Mouse (Mus musculus) cerebellum, adult 2 months (tissue): ENCODE data around the gene Zap70.

Source experiments
- CTCF ChIP-seq: fragments of 200-500 bp; IDR thresholded peaks from 2 replicates; pipeline ENCODE4 v1.5.1; 2011; ENCODE audit warnings: low read depth, mild to moderate bottlenecking, control low read depth, low read length, moderate library complexity, borderline replicate concordance; ENCODE audit not compliant: insufficient read depth
- POLR2A ChIP-seq: fragments of 200-500 bp; IDR thresholded peaks from 2 replicates; pipeline ENCODE4 v1.6.1; 2011; ENCODE audit warnings: low read length, control low read depth, borderline replicate concordance; ENCODE audit not compliant: insufficient read depth

DNA sequence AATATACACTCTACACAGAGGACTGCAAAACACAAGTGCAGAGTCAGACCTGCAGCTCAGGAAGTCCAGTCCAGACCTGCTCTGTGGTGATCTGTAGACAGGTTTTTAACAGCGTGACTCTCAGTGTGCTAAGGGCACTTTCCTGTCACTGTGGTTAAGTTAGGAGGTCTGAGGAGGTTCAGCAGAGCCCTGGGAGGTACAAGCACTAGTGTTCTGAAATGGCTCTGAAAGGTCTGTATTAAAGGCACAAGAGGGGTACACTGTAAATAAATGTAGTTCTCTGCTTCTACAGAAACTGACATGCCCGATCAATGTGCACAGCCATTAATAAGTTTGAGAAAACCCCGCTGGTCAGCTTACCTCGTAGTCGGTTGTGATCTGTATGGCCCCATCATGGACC lies 62.8 kb downstream of the Zap70 start:
- no peak for TF ChIP-seq CTCF
- TF ChIP-seq POLR2A, result no peak
